Mouse (Mus musculus) CH12.LX (cell line): ENCODE measurements at regions not wholly inside any gene's neighbourhood (a gene's known extent, or its start where the extent isn't known, plus 50 kb on each side); places are given as distances from the start of the nearest gene placed in this dataset.

Experiments used
- CTCF ChIP-seq, 2 experiments: IDR thresholded peaks in 1 of 2; conservative IDR thresholded peaks in 1 of 2; 2 replicates each; pipeline ENCODE4 v1.5.1; 2011 to 2012; ENCODE audit warnings: low read depth in 2 of 2, low read length in 2 of 2, improper control_type of control experiment in 1 of 2, inconsistent platforms in 1 of 2, mild to moderate bottlenecking in 1 of 2, moderate library complexity in 1 of 2
- E2F4 ChIP-seq: IDR thresholded peaks from 2 replicates; pipeline ENCODE4 v1.6.1; 2011; ENCODE audit warnings: low read depth, low read length, improper control_type of control experiment; ENCODE audit not compliant: insufficient replicate concordance
- EP300 ChIP-seq: IDR thresholded peaks from 2 replicates; pipeline ENCODE4 v1.6.1; 2011; ENCODE audit warnings: low read length, improper control_type of control experiment
- MXI1 ChIP-seq: IDR thresholded peaks from 2 replicates; pipeline ENCODE4 v1.6.1; 2011; ENCODE audit warnings: mild to moderate bottlenecking, low read depth, low read length, improper control_type of control experiment
- POLR2A ChIP-seq: IDR thresholded peaks from 2 replicates; pipeline ENCODE4 v1.6.1; 2011; ENCODE audit warnings: low read depth, mild to moderate bottlenecking, improper control_type of control experiment, low read length
- UBTF ChIP-seq: IDR thresholded peaks from 2 replicates; pipeline ENCODE4 v1.6.1; 2012; ENCODE audit warnings: low read depth, mild to moderate bottlenecking, inconsistent platforms, low read length, improper control_type of control experiment, moderate library complexity
- ZMIZ1 ChIP-seq: IDR thresholded peaks from 2 replicates; pipeline ENCODE4 v1.6.1; 2012; ENCODE audit warnings: low read depth, mild to moderate bottlenecking, inconsistent platforms, low read length, improper control_type of control experiment

GRCm38 (mm10) chr7:35920884-35921283 lies 118.1 kb upstream of the Zfp507 start:
- TF ChIP-seq UBTF (no peak), ZMIZ1 (no peak), E2F4 (no peak), CTCF (conservative IDR thresholded peaks at IDR 0.05 in 1 of 2, IDR thresholded peaks at IDR 0.05 in 1 of 2; ENCODE audit: low read depth in 2 of 2, low read length in 2 of 2) (no peak), EP300 (no peak), MXI1 (no peak), POLR2A (no peak)
